Mouse (Mus musculus) left cerebral cortex, adult 8-10 months (tissue): ENCODE results near the gene Cul5. TPM values are rescaled to one million over a fixed set of nuclear protein-coding genes. Genes with fewer than 3 reads are reported as not detected.

ENCODE experiments used
- DNase-seq, 2 experiments: peaks; one replicate each; pipeline ENCODE4 v3.0.0; 2022; ENCODE audit warnings: low spot score in 2 of 2
- total RNA-seq, 4 experiments: library from RNA; stranded (reverse); gene quantifications; 2 replicates each; pipeline ENCODE4 v1.2.4; 2022

Cul5 gene
- total RNA-seq, 4 experiments from 2014 or later = 46.2 to 53.1 (median 52.5) TPM

GRCm38 (mm10) chr9:53607816-53608215, 62.0 kb downstream of the Cul5 start:
- DNase-seq = no peak

DNA sequence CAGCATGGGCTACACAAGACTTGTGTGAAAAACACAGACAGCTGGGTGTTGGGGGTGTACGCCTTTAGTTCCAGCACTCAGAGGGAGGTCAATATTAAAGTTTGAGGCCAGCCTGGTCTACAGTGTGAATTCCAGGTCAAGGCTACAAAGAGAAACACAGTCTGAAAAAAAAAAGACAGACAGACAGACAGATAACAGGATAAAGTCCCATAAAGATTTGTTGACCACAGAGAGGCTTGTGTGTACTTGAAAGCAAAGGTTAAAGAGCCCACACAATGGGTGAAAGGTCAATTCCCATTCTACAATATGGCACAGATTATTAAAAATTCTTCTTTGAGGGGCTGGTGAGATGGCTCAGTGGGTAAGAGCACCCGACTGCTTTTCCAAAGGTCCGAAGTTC, 62.6 kb downstream of the Cul5 start:
- DNase-seq = no peak

DNA sequence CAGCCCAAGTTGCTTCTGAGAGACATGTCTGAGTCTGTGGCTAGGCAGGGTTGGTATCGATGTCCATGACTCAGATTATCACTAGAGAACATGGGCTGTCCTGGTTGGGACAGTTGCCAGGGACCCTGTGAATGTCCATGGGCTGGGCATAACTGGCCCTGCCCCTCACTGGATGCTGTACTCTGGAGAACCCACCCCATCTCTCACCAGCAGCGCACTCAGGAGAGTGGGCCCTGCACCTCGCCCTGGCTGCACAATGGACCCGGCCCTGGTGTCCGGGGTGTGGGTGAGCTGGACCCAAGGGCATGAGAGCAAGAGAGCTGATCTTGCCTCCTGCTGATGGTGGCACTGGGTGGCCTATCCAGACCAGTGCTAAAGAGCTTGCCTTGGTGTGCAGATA, 64.9 kb downstream of the Cul5 start:
- DNase-seq = no peak

DNA sequence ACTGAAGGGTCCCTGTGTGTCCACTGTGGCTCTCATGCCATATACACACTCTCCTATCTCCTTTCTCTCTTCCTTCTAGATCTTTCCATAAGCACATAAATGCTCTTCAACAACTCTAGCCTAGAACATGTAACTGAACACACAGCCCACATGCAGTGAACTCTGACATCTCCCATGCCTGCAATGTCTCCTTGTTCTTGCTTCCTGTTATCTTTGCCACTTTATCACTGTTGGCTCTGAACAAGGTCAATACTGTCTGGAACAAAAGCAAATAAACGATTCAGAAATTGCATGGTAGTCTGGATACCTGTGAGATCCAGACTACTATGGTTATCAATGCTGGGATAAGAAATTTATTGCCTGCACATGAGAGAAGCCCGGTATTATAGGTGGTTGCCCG, 66.0 kb downstream of the Cul5 start:
- no peak for DNase-seq

DNA sequence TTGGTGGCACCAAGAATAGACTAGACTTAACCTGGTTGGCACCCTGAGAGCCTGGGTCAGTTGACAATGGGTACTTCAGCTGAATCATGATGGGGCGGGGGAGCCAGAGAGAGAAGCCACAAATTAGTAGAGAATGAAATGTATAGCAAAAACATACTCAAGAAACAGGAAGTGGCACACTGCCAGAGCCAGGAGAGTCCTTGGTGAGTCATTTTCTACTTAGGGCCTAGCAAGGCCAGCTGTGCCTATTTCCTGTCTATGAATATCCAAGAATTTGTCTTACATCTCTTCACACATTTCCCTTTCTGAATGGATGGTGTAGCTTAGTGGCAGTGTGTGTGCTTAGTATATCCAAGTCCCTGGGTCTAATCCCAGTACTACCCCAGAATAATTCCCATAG, 66.4 kb downstream of the Cul5 start:
- no peak for DNase-seq

GRCm38 (mm10) chr9:53601541-53601940, 68.3 kb downstream of the Cul5 start:
- DNase-seq = no peak

- DNase-seq = no peak
Observed at GRCm38 (mm10) chr9:53598631-53599030, 71.2 kb downstream of the Cul5 start.

DNA sequence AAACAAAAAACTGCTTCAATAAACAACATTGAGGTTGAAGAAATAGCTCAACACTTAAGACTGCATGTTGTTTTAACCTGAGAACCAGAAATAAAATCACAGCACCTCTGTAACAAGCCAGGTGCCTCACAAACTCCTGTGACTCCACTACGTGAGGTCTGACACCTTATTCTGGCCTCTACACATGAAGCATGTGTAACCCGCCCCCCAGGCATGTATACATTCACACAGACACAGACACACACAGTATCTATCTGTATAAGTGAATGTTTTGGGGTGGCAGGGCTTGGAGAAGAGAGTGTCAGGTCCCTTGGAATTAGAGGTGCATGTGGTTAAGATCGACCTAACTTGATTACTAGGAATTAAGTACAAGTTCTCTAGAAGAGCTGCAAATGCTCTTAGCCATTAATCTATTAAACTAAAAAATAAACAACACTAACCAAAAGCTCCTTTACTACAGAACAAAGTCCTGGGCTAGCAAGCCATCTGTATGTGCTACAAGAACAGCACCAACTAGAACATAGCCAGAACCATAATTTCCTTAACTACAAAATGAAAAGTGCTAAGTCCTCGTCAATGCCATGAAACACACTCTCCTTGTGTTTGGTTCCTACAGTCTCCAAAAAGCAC, 72.7 kb downstream of the Cul5 start:
- DNase-seq = no peak

DNA sequence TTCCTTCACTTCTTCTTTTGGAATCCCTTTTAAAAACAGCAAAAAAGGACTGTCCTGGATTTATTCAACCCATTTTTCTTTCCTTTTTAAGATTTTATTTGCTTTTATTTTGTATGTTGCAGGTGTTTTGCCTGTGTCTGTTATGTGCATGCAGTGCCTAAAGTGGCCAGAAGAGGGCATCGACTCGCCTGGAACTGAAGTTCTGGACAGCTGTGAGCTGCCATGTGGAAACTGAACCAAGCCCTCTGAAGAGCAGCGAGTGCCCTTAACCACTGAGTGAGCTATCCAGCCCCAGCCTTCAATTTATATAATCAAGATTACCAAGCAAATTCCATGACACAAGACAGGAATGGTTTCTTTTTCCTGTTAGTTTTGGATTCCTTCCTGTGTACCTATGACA, 75.0 kb downstream of the Cul5 start:
- DNase-seq = peak in 1 of 2 experiments; percentile 31

DNA sequence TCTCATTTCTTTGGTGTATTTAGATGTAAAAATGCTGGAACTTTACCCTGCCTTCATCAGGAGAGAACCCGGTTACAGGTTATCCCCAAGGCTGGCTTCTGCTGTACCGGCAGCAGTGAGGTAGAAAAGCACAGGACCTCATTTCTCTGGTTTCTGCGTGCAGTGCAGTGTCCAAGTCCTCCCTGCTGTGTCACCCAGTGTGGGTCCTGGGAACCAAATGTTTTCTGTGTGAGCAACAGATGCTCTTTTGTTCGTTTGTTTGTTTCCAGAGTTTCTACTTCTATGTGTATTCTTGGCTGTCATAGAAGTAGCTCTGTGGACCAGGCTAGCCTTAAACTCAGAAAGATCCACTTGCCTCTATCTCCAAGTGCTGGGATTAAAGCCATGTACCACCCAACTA, 87.9 kb downstream of the Cul5 start:
- no peak for DNase-seq

GRCm38 (mm10) chr9:53575721-53576120, 94.1 kb downstream of the Cul5 start:
- no peak for DNase-seq

- DNase-seq = no peak
Observed at GRCm38 (mm10) chr9:53572516-53573307, 97.1 kb downstream of the Cul5 start.

GRCm38 (mm10) chr9:53570662-53571061, 99.2 kb downstream of the Cul5 start:
- peak in 1 of 2 experiments; percentile 11 for DNase-seq

Other genes with a start within 250 kb of the Cul5 start
- gene Atm, start 133.3 kb downstream of the Cul5 start, total RNA-seq = 10 to 100 TPM; 15.5 to 21.8 (median 16.9) TPM
- 10 to 100 TPM; 18.8 to 21.7 (median 20.5) TPM for gene Npat, start 133.0 kb downstream of the Cul5 start, total RNA-seq
- gene Acat1, start 59.6 kb downstream of the Cul5 start, total RNA-seq = 10 to 100 TPM; 55.4 to 60.7 (median 56.5) TPM
- gene Rab39, start 36.2 kb upstream of the Cul5 start, total RNA-seq = 1 to 10 TPM; 1.1 to 2.0 (median 1.3) TPM
- 1 to 10 TPM; 3.0 to 4.1 (median 3.2) TPM for gene Slc35f2, start 101.5 kb upstream of the Cul5 start, total RNA-seq
- gene Sln, start 180.2 kb upstream of the Cul5 start, total RNA-seq = under 1 TPM in 3 of 4 experiments, not detected in 1; 0.30 to 0.55 (median 0.37) TPM